Mouse (Mus musculus) brain, embryonic 14.5 days (tissue): ENCODE data around the gene P4ha2. TPM values are rescaled to one million over a fixed set of nuclear protein-coding genes. Genes with fewer than 3 reads are reported as not detected.

Source experiments
- DNase-seq: peaks from one replicate; pipeline ENCODE4 v3.0.0-alpha.2; 2011; ENCODE audit warnings: low read depth
- CTCF ChIP-seq: fragments of 200-500 bp; IDR thresholded peaks from 2 replicates; pipeline ENCODE4 v1.5.1; 2012; ENCODE audit warnings: inconsistent platforms, mild to moderate bottlenecking, moderate library complexity, borderline replicate concordance; ENCODE audit not compliant: insufficient read depth, insufficient read length; ENCODE audit errors: extremely low read depth
- POLR2A ChIP-seq: fragments of 200-500 bp; IDR thresholded peaks from 2 replicates; pipeline ENCODE4 v1.6.1; 2012; ENCODE audit warnings: mild to moderate bottlenecking, inconsistent platforms, borderline replicate concordance; ENCODE audit not compliant: poor library complexity, insufficient read depth, insufficient read length, severe bottlenecking; ENCODE audit errors: extremely low read depth
- polyA plus RNA-seq: library from polyadenylated mRNA; depleted of rRNA; stranded (reverse); fragments of >200 nt; gene quantifications from 2 replicates; pipeline ENCODE4 v1.2.3, GENCODE M21; 2012; rRNA removed

P4ha2 gene
- 14.0 and 15.0 TPM in 2 replicates for polyA plus RNA-seq

DNA sequence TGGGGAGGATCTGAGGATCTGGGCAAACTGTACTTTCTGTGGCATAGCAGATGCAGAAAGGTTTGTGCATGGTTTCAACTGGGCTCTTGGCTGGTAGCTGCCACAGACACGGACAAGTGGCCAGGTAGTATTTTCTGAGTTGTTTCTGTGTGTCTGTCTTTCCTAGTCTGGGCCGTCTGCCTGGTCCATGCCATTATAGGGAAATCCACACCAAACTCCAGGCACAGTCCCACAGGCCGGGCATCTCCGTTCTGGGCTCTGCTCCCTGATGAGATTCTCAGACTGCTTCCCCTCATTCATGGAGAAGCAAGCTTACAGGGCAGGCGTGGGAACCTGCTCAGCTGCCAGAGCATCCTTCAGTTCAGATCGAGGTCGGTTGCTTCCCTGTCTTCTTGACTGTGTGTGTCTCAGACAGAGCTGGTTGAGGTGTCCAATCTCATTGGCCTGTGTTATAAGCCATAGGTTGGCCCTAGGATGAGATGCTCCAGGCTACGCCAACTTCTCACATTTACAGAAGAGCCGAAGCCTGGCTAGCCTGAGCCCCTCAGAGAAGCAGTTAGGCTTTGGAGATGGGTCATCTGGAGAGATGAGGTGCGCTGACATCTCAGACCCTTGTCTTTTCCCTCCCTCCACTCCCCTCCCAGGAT is at the start of gene P4ha2:
Gene P4ha2, plus strand, starts transcription at position 51 of the 647 bp plus-strand sequence.
- no peak for DNase-seq
- TF ChIP-seq POLR2A (no peak), CTCF (no peak)

DNA sequence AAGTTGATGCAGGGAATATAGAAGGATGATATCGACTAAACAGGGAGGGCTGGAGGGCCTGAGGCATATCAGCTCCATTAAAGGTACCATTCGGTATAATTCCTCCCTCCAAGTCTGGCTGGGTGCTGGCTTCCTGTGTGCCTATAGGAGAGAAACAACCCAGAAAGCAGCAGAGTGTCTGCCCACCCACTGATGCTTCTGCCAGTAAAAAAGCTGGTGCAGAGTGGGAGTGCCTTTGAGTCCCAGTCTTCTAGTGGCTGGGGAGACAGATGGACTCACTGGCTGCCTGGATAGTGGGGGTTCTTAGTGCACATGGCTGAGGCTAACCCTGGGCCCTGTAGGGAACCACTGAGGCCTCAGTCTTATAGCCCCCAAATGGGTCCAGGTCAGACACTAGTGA is 49.7 kb upstream of the P4ha2 start:
- DNase-seq, result no peak
- TF ChIP-seq CTCF, result no peak
- no peak for TF ChIP-seq POLR2A

DNA sequence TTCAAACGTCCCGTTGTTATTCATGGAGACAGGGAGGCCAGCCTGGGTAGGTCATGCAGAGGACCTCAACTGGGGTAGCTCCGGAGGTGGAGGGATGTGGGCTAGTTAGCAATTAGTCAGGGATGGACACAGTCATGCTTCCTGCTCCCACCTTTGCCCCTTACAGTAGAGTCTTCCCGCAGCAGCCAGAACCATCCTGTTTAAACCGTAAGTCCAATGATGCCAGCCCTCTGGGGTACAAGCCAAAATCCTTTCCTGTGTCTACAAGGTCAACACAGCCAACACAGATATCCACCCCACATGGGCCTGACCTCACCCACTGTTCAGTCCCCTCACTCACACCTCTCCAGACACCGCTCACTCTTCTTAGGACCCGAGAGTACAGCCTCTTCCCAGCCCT is 48.7 kb upstream of the P4ha2 start:
- TF ChIP-seq CTCF (no peak), POLR2A (no peak)
- no peak for DNase-seq

DNA sequence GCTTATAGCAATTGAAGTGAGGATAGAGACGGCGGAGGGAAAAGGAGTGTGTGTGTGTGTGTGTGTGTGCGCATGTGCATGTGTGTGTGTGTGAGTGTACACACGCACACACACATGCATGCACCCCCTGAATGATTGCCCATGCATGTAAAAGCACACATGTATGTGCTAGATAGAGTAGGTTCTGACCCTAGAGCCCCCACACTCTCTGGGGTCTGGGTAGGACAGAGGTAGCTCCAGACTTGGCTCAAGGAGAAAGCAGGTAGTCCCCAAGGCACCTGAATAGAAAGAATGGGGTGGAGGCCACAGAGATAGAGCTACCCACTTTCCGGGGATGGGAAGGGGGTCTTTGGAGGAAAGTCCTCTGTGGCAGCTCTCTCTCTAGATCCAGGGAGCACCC is 47.8 kb upstream of the P4ha2 start:
- DNase-seq, result no peak
- TF ChIP-seq CTCF, result no peak
- TF ChIP-seq POLR2A, result no peak

DNA sequence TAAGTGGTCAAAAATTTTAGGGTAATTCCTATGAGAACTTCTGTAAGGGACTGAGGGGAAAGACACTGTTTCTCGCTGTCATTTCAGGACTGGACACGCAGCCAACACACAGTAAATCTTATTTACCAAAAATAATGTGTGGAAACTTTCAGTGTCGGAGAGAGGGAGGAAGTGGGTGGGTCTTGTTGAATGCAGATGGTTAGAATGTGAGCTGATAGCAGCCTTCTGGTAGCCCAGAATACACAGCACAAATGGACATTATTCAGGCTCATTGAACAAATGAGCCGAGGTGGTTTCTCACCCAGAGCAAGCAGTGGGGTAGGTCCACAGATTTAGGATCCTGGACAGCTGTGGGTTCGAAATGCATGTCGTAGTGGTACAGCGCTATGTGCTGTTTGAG is 46.8 kb upstream of the P4ha2 start:
- no peak for TF ChIP-seq CTCF
- no peak for TF ChIP-seq POLR2A
- no peak for DNase-seq

DNA sequence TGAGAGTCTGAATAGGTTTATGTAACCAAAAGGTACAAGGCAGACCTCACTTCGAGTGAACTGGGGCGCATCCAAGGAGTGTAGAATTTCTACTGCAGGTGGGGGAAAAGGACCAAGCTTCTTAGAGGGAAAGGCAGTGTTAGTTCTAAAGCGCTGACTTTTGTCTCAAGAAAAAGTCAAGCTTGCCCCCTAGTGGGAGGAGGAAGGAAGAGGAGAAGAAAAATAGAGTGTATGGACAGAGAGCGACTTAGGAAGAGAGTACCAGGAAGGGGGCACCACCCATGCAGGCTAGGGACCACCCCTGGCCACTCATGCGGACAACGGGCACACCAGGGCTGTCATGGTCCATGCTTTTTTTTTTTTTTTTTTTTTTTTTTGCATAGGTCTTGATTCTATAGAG is 45.6 kb upstream of the P4ha2 start:
- no peak for TF ChIP-seq POLR2A
- peak; percentile 55; the same call in 1 of the 2 replicates for TF ChIP-seq CTCF
- DNase-seq, result peak; percentile 75

DNA sequence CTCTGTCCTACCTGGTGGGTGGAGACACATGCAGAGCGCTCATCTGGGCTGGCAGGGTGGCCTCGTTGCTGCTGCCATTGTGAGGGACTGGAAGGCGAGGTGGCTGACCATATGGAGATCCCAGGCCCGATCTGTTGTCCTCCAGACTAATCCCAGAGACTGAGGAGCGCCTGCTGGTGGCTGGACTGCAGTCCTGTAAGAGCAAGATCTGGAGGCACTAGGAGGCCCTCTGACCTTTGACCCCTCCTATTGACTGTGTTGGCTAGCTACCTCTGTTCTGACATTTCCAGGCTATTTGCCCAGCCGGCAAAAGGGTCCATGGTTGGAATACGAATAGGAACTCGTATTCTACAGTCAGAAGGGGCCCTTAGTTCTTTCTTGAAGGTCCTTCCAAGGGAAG is 43.8 kb upstream of the P4ha2 start:
- TF ChIP-seq POLR2A, result no peak
- 0 out of 2 replicates have a peak, but pooled peaks have one; percentile 18 for TF ChIP-seq CTCF
- peak; percentile 45 for DNase-seq

DNA sequence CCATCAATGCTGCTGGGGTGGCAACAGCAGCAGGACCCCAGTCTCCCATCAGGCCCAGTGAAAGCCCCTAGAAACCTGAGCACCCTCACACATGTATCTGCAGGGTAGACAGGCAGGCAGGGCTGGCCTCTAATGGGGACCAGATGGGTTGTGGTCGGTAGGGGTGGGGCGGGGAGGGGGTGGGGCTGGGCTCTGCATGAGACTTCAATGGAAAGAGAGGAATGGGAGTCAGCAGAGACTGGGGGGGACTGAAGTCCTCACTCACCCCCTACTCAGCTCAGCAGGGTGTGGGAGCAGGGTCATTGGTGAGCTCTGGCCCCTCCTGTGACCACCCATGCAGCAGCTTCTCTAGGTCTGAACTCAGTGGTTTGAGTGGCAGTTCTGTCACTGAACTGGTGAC is 42.5 kb upstream of the P4ha2 start:
- peak; percentile 27 for DNase-seq

DNA sequence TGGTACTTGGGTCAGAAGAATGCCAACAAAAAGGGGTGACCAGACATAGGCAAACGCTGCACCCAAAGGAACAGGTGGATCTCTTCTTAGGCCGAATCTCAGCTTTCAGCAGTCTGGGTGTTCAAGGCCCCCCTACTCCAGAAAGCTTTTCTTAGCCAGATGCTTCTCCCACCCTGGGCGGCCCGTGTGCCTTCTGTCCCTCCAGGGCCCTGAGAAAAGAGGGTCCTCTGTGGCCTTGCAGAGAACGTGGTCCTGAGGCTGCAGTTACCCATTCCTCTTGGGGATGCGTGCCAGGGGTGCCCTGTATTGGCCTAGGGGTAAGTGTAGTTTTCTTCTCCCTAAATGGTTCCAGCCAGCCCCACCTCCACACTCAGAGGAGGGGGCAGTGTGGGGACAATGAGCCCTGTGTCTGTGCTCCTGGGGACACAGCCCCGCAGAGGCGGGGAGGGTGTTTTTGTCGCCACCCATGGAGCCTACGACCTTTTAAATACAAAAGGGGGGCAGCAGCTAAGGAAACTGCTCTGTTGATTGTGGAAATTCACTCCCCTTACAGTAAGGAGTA is 41.8 kb upstream of the P4ha2 start:
- TF ChIP-seq CTCF (no peak), POLR2A (no peak)
- peak; percentile 85 for DNase-seq

More for the DNA sequence above, 42.5 kb upstream of the P4ha2 start:
- TF ChIP-seq CTCF (no peak), POLR2A (no peak)

DNA sequence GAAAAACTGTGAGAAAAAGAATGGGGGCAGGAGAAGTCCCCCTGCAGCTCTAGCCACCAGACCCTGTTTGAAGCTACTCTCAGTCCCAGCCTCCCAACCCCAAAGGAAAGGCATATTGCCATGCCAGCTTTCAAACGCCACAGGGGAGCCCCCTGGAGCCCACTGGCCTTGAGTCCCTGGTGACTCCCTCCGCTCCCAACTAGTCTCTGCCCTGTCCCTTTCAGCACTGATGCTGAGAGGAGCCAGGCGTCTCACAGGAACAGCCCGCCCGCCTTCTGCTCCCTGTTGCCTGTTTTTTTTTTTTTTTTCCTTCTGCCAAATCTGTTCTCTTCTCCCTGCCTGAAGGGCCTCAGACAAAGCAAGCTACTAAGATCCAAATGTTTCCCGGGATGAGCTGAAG is 41.3 kb upstream of the P4ha2 start:
- TF ChIP-seq POLR2A, result no peak
- TF ChIP-seq CTCF, result no peak
- DNase-seq, result peak; percentile 87

DNA sequence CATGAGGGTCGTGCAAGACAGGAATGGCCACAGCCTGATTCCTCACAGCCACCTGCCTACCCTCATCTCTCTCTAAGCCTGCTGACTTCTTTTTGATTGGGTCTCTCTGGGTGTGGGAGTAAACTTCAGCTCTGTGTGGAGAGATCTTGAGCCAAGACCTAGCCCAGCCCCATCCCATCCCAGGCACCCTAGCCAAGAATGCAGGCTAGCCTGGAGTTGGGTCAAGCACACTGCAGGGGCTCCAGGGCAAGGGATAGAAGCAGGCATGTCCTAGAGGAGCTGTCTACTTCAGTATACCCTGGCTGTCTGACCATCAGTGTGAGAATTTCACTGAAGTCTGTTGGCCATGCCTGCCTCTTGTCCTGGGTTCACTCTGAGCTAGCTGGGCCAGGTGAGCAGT is 40.4 kb upstream of the P4ha2 start:
- TF ChIP-seq CTCF (no peak), POLR2A (no peak)
- no peak for DNase-seq

DNA sequence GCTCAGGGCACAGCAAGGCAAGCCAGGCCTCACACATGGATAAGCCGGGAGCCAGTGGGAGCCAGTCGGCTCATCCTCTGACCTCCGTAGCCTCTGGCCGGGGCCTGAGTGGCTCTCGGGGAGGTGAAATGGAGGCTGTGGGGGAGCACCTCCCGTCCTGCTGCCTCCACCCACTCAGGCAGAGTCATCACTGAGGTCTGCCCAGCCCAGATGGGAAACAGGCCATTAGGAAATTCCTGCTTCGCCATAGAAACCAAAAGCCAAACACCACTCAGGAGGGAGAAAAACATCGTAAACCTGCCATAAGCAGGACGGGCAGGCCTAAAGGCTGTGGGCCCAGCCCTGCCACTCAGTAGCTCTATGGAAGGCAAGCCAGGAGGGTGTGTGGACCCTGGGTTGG is 39.6 kb upstream of the P4ha2 start:
- TF ChIP-seq POLR2A, result no peak
- no peak for TF ChIP-seq CTCF
- peak; percentile 24 for DNase-seq

DNA sequence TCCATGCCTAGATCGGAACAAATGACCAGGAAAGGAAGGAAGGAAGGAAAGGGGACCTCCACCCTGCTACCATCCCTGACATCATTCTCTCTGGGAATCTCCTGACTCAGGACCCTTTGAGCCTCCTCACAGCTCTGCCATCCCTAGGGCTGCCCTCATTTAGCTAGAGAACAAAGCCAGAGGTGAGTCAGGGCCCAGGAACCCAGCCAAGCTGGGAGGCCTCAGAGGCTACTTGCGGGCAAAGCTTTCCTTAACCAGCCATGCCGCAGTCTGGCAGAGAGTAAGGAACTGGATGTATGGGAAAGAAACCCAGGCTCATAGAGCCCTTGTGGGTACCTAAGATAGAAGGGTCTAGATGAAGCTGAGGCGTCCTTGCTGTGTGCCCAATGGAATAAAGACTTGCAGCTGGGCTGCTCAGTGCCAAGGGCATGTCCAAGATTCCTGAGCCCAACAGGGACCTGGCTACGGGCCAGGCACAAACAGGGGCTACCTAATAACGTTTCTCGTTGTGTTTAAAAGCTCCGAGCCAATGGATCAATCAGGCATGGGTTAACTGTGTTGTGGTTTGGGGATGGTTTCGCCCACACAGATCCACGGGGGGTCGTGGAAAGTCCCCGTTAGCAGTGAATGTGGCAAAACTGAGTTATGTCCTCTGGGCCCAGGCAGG is 37.7 kb upstream of the P4ha2 start:
- TF ChIP-seq CTCF (no peak), POLR2A (no peak)
- DNase-seq, result peak; percentile 79
